Mouse (Mus musculus) spleen, postnatal 36 days (tissue): ENCODE measurements at regions not wholly inside any gene's neighbourhood (a gene's known extent, or its start where the extent isn't known, plus 50 kb on each side); places are given as distances from the start of the nearest gene placed in this dataset.

Experiments used
- DNase-seq, 2 experiments: peaks; one replicate each; pipeline ENCODE4 v3.0.0; 2022; ENCODE audit warnings: low spot score in 2 of 2, mixed read lengths in 1 of 2

DNA sequence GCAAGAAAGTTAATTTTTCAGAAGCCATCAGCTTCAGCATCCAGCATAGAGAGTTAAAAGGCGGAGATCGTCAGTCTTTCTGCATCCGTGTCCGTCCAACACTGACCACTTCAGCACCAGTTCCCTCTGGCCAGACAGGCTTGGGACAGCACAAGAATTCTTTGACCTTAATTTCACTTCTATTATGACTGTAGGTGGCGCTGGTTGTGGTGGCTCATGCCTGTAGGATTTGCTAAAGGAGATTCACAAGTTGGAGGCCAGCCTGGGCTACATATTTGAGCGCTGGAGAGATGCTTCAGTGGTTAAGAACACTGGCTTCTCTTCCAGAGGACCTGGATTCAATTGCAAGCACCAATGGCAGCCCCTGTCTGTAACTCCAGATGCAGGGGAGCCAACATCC, 66.0 kb downstream of the Amer2 start:
- DNase-seq, result no peak

DNA sequence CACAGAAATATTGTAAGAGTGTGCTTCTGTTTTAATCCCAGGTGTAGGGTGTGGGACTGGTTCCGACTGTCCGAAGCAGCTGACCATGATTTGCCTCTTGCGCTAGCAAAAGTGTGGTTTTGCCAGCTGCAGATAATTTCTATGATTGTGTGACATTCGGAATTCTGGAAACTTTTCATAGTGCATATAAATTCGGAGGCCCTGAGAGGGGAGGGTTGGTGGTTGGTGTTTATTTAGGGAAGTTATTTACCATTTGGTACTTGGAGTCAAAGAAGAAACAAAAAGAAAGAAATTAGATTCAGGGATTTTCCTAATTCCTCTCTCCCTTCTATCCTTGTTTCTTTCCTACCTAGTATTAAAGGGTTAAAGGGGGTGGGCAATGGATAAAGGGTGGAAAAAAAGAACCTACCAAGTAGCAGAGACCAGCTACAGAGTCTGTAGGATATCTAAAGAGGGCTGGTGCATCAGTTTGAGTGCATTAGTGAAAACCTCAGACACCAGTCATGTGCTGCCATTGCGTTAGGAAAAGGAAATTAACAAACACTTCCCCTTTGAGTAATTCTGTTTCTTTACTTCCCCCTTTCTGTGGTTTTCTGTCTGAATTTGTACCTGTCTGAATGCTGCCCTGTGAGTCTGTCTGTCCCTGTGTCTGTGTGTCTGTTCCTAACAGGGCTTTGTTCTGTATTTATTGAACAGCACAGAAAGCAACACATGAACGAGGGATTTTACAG, 70.9 kb downstream of the Amer2 start:
- peak; percentile 14 to 48 for DNase-seq

DNA sequence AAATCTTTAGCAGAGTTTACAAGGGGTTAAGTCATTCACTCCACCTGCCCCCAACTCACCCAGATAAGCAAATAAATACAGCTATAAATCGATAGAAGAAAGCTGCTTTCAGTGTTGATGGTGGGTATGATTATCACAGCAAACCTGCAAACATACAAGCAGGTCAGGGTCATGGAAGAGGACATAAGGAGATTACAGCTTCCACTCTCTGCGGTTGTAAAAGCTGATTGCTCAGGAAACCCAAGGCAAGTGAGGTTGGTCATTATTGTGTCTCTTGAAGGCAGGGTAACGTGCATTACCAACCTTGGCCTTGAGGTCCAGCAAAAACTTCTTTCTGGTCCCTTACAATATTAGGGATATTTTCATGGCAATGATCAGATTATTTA, 71.5 kb downstream of the Amer2 start:
- no peak for DNase-seq

DNA sequence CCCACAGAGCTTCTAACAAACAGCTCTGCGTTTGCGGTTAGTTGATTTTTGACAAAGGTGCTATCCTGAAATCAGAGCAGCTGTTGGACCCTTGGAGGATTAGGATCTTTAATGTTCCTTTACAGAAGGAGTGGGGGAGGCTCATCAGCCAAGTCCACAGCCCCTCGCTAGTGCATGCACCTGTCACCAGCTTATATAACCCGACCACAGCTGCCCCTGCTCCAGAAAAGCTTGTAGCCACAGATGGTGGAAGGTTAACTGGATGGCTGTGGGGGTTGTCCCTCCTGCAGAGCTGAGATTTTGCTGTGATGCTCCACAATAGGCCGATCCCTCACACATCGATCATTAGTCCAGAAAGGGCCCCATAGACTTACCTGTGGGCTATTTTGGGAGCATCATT, 73.0 kb downstream of the Amer2 start:
- DNase-seq, result no peak

DNA sequence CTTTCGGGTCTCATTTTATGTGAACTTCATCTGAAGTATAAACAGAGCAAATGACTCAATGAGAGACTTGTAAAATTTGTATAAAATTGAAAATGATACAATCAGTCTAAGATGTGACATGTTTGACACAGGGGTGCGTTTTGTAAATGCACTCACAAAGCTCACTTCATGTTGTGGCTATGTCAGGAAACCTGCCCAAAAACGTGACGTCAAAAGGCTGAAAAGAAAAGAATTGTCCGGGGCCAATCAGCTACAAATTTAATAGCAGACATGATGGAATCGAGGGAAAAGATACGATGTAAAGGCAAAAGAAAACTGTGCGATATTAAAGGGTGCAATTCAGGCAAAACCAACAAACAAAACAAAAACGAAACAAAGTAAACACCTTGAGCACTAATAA, 78.2 kb downstream of the Amer2 start:
- no peak for DNase-seq

DNA sequence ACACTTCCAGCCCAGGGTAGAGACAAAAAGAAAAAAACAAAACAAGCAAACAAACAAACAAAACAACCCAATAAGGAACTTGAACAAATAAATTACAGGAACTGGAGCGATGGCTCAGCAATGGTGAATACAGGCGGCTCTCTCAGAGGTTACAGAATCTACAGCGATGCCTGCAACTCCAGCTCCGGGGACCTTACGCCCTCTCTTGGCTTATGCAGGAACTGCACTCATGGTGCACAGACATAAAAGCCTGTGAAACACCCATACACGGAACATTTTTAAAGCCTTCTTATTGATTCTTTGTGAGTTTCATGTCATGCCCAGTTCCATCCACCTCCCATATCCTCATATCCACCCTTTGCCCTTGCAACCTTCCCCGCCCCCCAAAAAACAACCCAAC, 78.6 kb downstream of the Amer2 start:
- no peak for DNase-seq

DNA sequence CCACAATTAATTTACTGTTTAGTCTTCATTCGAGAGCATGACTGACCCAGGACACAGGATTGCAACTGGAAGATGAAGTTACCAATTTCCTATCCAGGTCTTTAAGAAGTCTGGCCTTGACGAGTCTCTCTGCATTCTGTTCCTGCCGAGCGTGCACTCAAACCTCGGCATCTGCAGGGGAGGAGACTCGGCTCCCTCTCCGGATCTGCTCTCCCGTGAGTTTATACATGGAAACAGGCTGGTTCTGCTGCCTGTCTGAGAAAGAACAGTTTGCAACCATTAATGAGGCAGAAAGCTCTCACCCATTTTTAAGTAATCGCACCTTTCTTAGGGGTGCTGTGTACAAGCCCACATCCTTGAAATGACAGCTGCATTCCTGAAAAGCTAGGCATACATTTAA, 83.7 kb downstream of the Amer2 start:
- DNase-seq, result no peak

DNA sequence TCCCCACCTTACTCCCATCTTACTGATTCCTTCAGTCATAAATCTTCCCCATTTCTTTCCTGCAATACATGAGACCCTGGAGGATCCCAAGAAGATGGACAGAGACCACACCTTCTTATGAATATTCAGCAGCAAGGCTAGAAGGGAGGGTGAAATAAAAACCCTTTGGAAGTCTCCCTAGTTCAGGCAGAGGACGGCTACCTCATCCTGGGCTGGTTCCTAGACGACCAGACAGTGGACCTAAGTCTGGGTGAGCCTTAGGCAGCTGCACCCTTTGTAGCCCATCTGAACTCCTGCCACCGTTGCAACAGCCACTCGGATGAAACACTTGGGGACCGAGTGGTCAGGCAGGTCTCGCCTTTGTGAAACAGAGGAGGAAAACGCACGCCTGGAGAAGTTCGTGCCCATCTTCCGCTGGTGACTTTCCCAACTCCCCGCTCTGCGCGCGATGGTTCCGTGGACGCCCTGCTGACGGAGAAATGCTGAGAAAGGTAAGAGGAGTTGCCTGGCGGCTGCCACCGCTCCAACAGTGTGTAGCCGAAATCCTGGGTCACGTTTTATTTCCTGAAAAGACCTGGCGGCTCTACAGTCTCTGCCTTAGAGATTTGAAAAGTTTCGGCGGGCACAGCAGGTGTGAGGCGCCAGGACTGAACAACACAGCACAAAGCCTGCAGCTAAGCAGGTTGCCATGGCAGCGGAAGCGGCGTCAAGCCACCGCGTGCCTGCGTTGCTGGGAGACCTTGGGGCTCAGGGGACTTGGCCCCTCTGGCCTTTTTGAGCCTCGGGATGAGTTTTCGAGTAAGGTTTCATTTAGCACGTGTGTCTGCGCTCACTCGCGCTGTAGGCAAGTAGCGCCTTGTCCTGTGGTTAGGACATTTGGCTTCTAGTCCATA, 112.2 kb downstream of the Amer2 start:
- peak; percentile 25 to 45 for DNase-seq

DNA sequence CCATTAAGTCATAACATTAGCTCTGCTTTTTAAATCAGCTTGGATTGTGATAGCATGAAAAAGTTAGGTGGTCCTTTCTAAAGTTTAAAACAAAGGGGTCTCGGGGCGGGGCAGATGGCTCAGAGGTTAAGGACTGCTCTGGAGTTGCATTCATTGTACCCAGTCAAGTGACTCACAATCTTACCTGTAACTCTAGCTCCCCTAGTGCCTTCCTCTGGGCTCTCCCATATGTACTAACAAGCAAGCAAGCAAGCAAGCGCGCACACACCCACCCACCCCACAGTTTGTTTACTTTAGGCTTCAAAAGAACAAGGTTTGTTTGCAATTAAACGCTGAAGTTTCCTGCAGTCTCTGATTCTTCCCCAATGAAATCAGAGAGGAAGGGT, 112.8 kb downstream of the Amer2 start:
- no peak for DNase-seq

DNA sequence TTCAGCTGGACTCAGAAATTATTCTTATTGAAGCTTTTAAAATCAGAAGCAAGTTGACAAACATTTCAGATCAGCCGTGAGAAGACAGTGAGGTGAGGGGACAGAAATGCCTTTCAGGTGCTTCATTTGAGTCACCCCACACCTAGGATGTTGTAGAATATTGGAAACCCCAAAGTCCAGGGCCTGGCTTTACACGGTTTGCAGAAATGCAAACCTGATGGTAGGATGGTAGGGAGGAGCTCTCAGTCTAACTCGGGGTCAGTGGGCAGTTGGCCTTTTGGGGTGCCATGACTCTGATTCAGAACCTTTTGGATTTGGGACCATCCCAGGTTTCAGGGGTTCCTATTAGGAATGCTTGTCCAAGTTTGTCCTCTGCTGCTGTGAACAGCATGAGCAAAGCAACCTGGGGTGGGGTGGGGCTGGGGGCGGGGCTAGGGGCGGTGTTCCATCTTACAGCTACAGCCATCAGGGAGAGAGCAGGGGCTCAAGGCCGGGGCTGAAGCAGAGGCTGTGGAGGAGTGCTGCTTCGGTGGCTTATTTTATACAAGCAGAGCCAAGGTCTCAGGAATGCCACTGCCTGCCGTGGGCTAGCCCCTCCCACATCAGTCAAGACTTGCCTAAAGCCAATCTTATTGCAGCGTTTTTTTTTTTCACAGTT, 113.3 kb downstream of the Amer2 start:
- DNase-seq, result no peak

DNA sequence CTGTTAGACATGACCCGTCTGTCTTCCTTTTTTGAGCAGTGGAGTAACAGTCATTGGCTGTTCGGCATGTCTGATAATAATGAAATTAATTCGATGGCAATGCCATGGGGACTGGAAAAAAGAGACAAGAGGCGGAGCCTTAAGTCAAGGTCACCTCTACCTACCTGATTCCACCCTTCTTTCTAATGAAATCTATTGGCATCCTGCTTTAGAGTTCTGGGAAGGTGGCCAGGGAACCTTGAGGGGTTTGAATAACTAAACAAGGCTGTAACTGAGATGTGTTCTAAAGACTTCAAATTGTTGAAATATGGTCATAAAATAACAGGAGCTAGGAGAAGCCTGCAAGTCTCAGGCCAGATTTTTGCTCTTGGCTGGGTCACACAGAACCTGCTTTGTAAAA, 116.1 kb downstream of the Amer2 start:
- DNase-seq, result no peak

DNA sequence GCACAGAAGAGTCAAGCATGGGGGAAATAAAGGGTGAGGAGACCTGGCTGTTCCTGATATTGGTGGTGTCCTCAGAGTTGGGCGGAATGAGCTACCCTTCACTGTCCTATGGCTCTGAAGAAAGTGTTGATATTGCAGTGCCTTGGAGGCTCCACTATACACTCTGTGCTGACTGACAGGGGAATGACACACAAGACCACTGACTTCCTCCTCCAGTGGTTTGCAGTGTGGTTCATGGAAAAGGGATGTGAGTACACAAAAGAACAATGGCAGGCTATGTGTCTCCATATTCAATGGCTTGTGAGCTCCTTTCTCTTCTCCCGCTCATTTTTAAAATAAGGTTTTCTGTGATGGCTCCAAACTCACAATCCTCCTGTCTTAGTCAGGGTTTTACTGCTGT, 117.8 kb downstream of the Amer2 start:
- no peak for DNase-seq

DNA sequence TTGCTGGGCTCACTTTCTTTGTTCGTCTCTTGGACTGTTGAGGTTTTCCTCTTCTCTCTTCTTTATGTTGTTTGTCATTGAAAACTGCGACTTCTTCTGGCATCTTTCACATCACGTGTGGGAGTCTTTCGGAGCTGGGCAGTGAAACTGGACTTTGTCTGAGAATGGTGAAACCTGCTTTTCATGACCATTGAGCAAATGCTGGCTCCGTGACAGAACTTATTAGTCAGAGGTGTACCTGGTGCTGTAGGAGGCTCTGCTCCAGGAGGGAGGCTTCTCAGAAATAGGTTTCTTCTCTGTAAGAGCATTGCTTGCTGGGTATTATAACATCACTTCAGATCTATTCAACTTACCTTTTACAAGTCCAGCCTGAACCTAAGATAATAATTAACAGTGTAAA, 122.4 kb downstream of the Amer2 start:
- DNase-seq, result no peak

DNA sequence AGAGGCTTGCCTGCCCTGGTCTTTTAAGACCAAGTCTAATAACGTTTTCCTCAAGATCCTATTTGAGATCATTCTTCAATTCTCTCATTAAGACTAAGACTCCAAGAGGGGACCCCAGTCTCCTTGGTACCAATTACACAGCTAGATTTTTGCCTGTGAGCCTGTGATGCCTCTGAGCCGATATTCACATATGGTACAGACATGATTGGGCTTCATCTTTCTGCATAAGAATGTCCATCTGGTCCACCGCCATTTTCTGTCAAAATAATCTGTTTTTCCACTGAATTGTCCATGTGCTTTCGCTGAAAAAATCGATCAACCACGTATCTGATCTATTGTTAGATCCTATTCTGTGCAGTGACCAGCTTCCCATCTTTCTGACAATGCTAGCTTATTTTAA, 129.5 kb downstream of the Amer2 start:
- no peak for DNase-seq

DNA sequence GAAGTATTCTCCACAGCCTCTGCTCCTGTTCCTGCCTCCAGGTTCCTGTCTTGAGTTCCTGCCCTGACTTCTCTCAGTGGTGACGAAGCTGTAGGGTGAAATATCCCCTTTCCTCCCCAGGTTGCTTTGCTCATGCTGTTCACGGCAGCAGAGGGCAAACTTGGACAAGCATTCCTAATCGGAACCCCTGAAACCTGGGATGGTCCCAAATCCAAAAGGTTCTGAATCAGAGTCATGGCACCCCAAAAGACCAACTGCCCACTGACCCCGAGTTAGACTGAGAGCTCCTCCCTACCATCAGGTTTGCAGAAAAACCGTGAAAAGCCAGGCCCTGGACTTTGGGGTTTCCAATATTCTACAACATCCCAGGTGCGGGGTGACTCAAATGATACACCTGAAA, 128.7 kb upstream of the Spata13 start:
- DNase-seq, result no peak

DNA sequence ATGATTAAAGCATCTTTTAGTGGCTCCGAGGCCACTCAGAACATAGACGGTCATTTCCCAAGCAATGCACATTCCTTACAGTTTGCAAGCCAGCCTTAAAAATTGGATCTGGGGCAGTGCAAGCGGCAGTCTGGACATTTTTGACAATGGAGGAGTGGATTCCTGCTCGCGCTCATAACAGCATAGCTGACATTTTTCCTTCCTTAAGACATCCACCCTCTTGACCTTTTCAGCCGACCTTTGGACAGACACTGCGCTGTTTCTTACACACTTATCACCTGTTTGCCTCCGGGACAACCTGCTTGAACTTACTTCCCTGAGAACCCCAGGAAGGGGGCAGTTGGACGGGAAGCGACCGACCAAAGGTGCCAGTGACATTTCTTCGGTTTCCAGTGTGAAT, 127.5 kb upstream of the Spata13 start:
- DNase-seq, result no peak

DNA sequence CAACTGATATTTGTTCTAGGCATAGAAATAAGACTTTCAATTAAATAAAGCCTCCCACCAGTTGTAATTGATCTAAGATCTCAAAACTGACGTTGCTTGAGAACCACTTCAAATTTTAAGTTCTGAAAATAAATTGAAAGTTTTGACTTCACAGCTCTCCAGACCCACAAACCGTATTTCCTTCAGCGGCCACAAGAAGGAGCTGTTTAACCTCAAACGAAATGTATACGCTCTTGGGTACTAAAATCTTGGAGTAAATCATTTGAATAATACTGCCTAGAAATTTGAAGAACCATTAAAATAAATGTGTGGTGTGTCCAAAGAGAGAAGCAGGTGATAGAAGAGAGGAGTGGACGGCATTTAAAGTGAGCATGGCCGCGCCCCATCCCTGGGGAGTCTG, 120.2 kb upstream of the Spata13 start:
- no peak for DNase-seq

DNA sequence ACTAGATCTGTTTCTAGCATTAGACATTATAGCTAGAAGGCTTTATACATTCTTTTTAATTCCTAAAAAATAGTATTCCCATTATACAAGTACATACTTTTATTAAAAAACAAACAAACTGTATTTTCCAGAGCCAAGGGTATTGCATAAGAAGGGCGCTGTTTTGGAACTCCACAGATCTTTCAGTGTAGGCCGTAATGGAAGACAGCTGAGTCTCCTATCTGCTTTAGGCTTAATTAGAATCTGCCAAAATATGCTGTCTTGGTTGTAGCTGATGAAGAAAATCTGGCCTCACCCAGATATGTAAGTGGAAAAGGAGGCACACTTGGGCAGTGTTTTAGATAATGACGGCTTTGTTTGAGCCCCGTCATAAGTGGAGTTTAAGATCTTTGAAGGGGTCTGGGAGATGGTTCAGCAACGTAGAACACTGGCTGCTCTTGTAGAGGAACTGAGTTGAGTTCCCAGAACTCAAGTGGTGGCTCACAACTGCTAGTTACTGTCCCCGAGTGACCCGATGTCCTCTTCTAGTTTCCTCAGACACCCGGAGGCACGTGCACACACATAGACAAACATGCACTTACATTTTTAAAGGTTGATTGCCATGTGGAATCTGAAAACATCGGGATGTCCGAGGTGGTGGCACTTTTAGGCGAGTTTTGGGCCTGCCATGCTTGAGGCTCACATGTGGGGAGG, 118.6 kb upstream of the Spata13 start:
- no peak for DNase-seq

DNA sequence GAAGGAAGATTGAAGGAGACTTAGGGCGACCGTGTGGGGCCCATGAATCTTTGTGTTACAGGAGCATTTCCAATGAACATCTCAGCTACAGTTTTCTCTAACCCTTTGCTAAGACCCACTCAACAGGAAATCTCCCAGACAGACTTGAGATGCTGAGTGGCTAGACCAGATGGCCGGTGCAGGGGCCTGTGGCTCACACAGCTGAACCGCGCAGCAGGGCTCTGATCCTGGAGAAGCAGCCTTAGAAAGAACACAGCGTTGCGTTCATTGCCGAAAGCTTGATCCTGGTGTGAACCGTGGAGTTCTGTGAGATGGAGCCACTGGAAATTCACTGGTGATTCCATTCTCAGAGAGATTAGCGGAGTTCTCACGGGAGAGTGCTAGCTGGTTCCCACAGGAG, 115.9 kb upstream of the Spata13 start:
- DNase-seq, result no peak

DNA sequence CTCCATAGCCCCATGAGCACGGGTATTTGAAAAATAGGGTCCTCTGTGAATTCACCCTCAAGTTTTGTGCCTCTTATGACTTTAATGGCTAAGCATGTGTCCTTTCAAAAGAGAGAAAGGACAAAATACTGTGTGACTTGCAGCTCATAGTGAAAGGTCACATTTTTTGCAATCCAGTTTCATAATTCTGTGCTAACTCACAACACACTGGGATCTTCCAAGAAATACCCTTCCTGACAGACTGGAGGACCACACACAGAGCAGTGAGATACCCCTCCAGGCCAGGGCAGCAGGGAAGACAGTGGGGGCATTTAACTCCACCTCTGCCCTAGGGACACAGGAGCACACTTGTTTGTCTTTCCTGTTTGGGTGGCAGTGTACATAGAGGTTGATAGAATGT, 110.8 kb upstream of the Spata13 start:
- DNase-seq, result no peak

DNA sequence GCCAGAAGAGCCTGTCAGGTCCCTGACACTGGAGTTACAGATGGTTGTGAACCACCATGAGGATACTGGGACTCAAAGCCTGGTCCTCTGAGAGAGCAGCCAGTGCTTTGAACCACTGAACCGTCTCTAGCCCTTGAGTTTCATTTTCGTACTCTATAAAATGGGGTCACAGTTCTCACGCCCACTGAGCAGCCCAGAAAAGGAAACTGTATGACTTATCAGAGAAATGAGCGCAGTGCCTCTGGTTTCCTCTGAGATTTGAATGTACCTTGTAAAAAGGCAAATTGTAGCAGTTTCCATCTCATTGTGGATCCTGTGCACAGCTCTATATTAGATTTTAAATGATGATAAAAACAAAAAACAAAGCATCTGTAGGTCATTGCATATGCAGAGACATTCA, 108.9 kb upstream of the Spata13 start:
- peak; percentile 64 to 69 for DNase-seq

DNA sequence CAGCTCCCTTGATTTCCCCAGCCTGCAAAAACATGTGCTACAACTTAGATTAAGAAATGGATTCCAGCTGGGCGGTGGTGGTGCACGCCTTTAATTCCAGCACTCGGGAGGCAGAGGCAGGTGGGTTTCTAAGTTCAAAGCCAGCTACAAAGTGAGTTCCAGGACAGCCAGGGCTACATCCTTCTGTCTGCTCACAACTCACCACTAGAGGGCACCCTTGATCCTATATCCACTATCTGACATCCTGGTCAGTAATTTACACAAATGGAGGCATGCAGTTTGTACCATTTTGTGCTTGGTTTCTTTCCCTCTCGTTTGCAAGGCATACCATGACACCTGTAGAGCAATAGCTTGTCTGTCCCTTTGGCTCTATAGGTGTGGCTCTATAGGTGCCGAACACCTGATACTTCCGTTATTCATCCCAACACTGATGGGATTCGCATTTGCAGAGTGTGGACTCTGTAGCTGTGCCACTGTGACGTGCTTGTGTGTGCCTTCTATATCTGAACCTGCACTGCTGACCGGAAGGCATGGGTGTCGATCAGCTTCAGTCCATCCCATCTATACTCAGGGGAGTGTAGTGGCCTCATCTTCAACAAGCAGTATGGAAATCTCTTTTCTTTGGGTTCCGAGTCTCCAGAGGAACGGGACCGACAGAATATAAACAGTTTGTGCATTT, 108.4 kb upstream of the Spata13 start:
- peak; percentile 63 to 74 for DNase-seq
